Mouse (Mus musculus) heart, embryonic 12.5 days (tissue): Measurements from ENCODE around the gene Itga1. TPM values are rescaled to one million over a fixed set of nuclear protein-coding genes. Genes with fewer than 3 reads are reported as not detected.

Source experiments
- ATAC-seq: fragments of 200-750 bp; cut with Nextera tagmentation; 2 replicates; pipeline ENCODE4 v1.8.0; 2017; ENCODE audit warnings: moderate TSS enrichment, moderate library complexity; ENCODE audit not compliant: insufficient number of reproducible peaks, low FRiP score
- H3K27ac ChIP-seq: fragments of 300-500 bp; sonication (generic); 2 replicates; pipeline ENCODE4 v1.5.1; 2016; ENCODE audit warnings: mild to moderate bottlenecking, moderate library complexity; ENCODE audit not compliant: poor library complexity, severe bottlenecking
- H3K27me3 ChIP-seq: fragments of 300-500 bp; sonication (generic); replicated peaks from 2 replicates; pipeline ENCODE4 v1.6.1; 2016; ENCODE audit warnings: mild to moderate bottlenecking, moderate library complexity
- H3K36me3 ChIP-seq: fragments of 300-500 bp; sonication (generic); 2 replicates; pipeline ENCODE4 v1.6.1; 2016; ENCODE audit warnings: mild to moderate bottlenecking, moderate library complexity
- H3K4me1 ChIP-seq: fragments of 300-500 bp; sonication (generic); replicated peaks from 2 replicates; pipeline ENCODE4 v1.6.1; 2016; ENCODE audit warnings: mild to moderate bottlenecking
- H3K4me2 ChIP-seq: fragments of 300-500 bp; sonication (generic); 2 replicates; pipeline ENCODE4 v1.6.1; 2016; ENCODE audit warnings: mild to moderate bottlenecking, moderate library complexity
- H3K4me3 ChIP-seq: fragments of 300-500 bp; sonication (generic); 2 replicates; pipeline ENCODE4 v1.5.1; 2016; ENCODE audit warnings: mild to moderate bottlenecking
- H3K9ac ChIP-seq: fragments of 300-500 bp; sonication (generic); 2 replicates; pipeline ENCODE4 v1.6.1; 2016; ENCODE audit warnings: mild to moderate bottlenecking, moderate library complexity
- H3K9me3 ChIP-seq: fragments of 300-500 bp; sonication (generic); replicated peaks from 2 replicates; pipeline ENCODE4 v1.6.1; 2016; ENCODE audit warnings: mild to moderate bottlenecking, moderate library complexity
- WGBS: fragments of 180-500 bp; shearing (Covaris S2); methylation state at CpG from one replicate; pipeline ENCODE4 v1.1.7; 2016; 5-methylcytosine and 5-hydroxymethylcytosine counted together
- polyA plus RNA-seq: library from polyadenylated mRNA; unstranded; fragments of >200 nt; fragmentation: Nextera tagmentation; extraction: Ambion mirVana; gene quantifications from 2 replicates; pipeline ENCODE4 v1.2.1, GENCODE M21; 2016

The Itga1 gene
- polyA plus RNA-seq, result 33.0 and 33.3 TPM in 2 replicates

DNA sequence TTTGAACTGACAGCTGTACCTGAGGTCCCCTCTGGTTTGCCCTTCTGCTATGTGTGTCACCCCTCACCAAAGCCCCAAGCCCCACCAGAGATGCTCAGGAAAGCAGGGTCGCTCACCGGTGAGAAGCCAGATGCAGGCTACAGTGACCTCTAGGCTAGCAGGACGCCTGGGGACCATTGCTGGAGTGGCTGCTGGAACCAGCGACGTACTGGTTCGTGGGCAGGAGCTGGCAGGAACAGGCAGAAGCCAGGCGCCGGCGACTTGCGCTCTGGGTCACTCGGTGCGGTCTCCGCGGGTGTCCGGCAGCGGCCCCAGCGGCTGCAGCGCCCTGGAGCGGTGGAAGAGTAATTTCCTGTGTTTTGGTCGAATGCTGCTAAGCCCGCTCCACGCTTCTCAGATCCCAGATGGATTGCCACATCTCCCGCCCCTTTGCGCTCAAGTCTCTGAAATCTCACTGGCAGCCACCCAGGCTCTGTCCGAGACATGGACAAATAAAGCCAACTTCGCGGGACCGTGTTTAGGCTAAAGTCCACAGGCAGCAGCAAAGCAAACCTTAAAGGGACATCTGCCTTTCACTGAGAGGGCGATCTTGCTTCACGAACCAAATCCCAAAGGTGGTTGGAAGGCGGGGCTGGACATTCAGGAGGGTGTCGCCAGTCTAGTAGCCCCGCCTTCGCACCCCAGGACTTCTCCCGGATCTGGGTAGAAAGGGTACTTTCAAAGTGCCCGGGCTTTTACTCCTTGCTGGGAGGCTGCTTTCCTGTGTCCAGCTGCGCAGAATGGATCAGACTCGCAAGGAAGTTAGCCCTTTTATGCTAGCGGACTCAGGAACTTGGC, at the start of gene Itga1, which contains the start of gene Gm49395:
TSS of gene Itga1 (minus strand) at position 610 of the 837 bp plus-strand sequence.
TSS of gene Gm49395 (minus strand) at position 567 of the 837 bp plus-strand sequence.
- Histone ChIP-seq H3K4me3 (peak within 1 kb of the TSS; percentile 80), H3K9ac (peak within 1 kb of the TSS; percentile 92), H3K36me3 (no peaks in the 10 kb centered on the region; the same call in 1 of the 2 replicates), H3K9me3 (0 out of 2 replicates have a peak, but pooled peaks cover 4% of the 10 kb centered on the region), H3K4me2 (peak within 1 kb of the TSS; percentile 75), H3K4me1 (peaks cover 20% of the 10 kb centered on the region), H3K27me3 (no peaks in the 10 kb centered on the region), H3K27ac (peak within 1 kb of the TSS; percentile 96)
- ATAC-seq, result peak; percentile 86
- WGBS, result under 1% methylated on average over 39 of the region's 39 CpGs

DNA sequence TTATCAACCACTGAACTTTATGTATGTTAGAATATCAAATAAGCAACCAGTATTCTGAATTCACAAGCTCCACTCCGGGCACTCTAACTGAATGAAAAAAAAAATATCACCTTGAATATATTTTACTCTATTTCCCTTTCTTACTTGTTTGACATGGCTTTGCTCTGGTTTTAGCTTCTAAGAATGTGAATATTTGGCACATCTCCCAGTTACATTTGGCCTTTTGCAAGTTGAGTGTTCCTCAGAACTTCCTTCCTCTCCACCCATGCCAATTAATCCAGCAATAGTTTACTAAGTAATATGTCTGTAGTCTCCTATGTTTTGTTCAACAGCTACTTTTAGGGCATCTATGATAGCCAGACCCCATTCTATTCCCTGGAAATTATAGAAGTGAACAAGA, 48.8 kb upstream of the Itga1 start:
- no peaks in the 10 kb centered on the region for H3K9me3 ChIP-seq
- ATAC-seq, result no peak
- H3K36me3 ChIP-seq, result no peaks in the 10 kb centered on the region
- H3K4me3 ChIP-seq, result no peak overlapping the region
- H3K4me2 ChIP-seq, result no peak overlapping the region
- 74% methylated on average over 1 of the region's 1 CpGs for WGBS
- no peaks in the 10 kb centered on the region for H3K4me1 ChIP-seq
- no peak overlapping the region for H3K9ac ChIP-seq
- H3K27ac ChIP-seq, result no peak overlapping the region
- H3K27me3 ChIP-seq, result no peaks in the 10 kb centered on the region

DNA sequence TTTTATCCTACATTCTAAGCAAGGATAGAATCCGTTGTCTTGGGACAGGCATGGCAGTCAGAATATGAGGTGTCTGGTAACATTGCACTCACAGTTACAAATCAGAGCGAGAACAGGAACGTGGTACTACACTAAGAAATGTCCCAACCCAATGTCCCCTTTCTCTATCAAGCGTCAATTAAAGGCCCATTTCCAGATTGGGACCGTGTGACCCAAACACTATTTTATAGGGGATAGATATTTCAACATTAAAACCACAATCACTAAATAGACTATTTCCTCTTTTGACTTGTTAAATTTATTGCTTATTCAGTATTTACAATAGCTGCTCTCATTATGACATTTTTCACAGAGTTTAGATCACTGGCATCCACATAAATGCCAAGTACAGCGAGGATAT, 48.1 kb upstream of the Itga1 start:
- H3K27me3 ChIP-seq, result no peaks in the 10 kb centered on the region
- ATAC-seq, result no peak
- H3K4me3 ChIP-seq, result no peak overlapping the region
- no peaks in the 10 kb centered on the region for H3K9me3 ChIP-seq
- WGBS, result 85% methylated on average over 6 of the region's 6 CpGs
- H3K36me3 ChIP-seq, result no peaks in the 10 kb centered on the region
- H3K27ac ChIP-seq, result no peak overlapping the region
- no peaks in the 10 kb centered on the region for H3K4me1 ChIP-seq
- H3K9ac ChIP-seq, result no peak overlapping the region
- H3K4me2 ChIP-seq, result no peak overlapping the region

DNA sequence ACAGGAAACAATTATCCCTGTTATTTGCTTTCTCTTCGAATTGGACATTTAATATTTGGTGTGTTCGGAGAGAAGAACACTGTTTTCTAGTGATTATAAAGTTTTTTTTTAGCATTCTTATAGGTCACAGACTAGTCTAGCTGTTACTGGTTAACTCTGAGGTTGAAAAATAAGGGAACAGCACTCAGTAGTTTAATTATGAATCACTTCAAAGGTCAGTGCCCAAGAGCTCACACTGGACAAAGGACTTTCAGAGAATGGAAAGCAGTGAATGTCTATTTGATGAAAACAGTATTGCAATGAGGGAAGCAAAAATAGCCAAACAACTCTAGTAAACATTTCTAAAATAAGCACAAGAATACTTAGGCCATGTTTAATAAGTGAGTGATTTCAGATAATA, 41.8 kb upstream of the Itga1 start:
- no peaks in the 10 kb centered on the region for H3K36me3 ChIP-seq
- no peaks in the 10 kb centered on the region for H3K4me1 ChIP-seq
- H3K4me3 ChIP-seq, result no peak overlapping the region
- H3K9ac ChIP-seq, result no peak overlapping the region
- ATAC-seq, result no peak
- H3K4me2 ChIP-seq, result no peak overlapping the region
- no peaks in the 10 kb centered on the region for H3K9me3 ChIP-seq
- WGBS, result 85% methylated on average over 2 of the region's 2 CpGs
- no peak overlapping the region for H3K27ac ChIP-seq
- H3K27me3 ChIP-seq, result no peaks in the 10 kb centered on the region

DNA sequence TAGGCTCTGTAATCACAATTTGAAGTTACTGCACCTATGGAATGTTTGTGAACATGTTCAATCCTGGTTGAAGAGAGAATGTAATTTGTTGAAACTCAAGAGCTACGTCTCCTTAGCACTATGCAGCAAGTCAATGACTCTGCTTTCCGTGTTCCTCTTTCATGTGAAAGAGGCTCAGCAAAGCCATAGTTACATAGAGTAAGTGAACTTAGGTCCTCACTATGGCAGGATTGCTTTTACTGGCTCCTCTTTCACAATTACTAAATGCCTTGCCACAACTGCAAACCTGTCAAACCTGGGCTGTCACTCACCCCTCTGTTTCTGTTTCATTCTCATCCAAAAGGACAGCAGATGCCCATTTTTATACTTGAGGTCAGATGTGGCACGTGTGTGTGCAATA, 40.3 kb upstream of the Itga1 start:
- H3K4me1 ChIP-seq, result no peaks in the 10 kb centered on the region
- no peaks in the 10 kb centered on the region for H3K36me3 ChIP-seq
- WGBS, result 82% methylated on average over 3 of the region's 3 CpGs
- no peak overlapping the region for H3K9ac ChIP-seq
- ATAC-seq, result no peak
- H3K9me3 ChIP-seq, result no peaks in the 10 kb centered on the region
- H3K27ac ChIP-seq, result no peak overlapping the region
- H3K4me3 ChIP-seq, result no peak overlapping the region
- H3K27me3 ChIP-seq, result no peaks in the 10 kb centered on the region
- no peak overlapping the region for H3K4me2 ChIP-seq

DNA sequence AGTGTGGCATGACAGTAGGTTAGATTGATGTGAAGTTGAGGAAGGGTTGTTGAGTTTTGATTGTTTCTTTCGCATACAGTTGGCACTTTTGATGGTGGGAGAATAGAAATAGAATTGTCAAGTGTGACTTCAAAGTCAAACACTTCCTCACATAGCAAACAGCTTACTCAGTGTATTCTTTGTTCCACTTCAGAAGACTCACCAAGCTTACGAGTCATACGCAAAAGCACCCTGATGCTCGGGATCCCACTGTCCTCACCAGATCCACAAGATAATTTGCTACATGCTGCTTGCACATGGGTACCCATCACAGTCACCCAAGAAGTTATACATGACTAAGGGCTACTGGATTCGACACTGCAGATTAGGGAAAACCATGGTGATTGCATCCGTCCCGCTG, 36.7 kb upstream of the Itga1 start:
- no peak overlapping the region for H3K27ac ChIP-seq
- no peaks in the 10 kb centered on the region for H3K36me3 ChIP-seq
- H3K27me3 ChIP-seq, result no peaks in the 10 kb centered on the region
- H3K4me1 ChIP-seq, result no peaks in the 10 kb centered on the region
- no peak overlapping the region for H3K9ac ChIP-seq
- 82% methylated on average over 7 of the region's 7 CpGs for WGBS
- no peak overlapping the region for H3K4me2 ChIP-seq
- no peaks in the 10 kb centered on the region for H3K9me3 ChIP-seq
- H3K4me3 ChIP-seq, result no peak overlapping the region
- ATAC-seq, result no peak

DNA sequence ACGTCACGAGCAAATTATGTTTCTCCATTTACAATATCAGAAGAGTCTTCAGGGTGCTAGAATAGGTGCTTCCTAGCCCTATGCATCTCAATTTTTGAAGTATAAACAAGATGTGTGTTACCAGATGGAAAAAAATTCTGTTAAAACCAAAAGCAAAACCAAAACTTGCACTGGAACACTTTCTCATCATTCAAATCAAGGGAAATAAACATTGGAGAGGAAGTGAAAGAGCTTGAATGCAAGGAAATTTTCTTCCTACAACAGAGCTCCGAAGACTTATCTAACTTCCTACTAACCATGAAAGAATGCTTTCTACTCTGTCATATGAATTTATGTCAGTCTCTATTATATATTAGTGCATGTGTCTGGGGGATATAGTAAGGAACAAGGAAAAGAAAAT, 35.0 kb upstream of the Itga1 start:
- Histone ChIP-seq H3K9me3 (no peaks in the 10 kb centered on the region), H3K4me3 (no peak overlapping the region), H3K4me1 (0 out of 2 replicates have a peak, but pooled peaks cover 7% of the 10 kb centered on the region), H3K36me3 (no peaks in the 10 kb centered on the region), H3K27ac (no peak overlapping the region), H3K9ac (no peak overlapping the region), H3K4me2 (no peak overlapping the region), H3K27me3 (no peaks in the 10 kb centered on the region)
- ATAC-seq, result no peak
- WGBS, result 76% methylated on average over 3 of the region's 3 CpGs

DNA sequence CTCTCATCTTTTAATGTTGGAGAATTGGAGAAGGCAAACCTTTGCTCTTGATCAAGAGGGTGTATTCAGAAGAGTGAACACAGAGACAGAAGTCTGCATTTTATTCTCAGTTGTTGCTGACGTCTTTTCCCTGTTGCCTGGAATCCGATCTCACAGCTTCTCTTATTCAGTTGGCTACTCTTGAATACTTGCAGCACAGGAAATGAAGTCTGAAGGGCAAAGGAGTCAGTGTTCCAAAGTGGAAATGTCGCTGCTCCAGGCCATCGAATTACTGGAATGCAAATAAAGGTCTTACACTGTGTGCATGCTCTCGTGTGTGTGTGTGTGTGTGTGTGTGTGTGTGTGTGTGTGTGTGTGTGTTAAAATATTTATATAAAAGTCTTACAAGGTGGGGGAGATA, 30.7 kb upstream of the Itga1 start:
- H3K27me3 ChIP-seq, result no peaks in the 10 kb centered on the region
- no peak overlapping the region for H3K4me2 ChIP-seq
- 0 out of 2 replicates have a peak, but pooled peaks cover 7% of the 10 kb centered on the region for H3K4me1 ChIP-seq
- H3K36me3 ChIP-seq, result no peaks in the 10 kb centered on the region
- ATAC-seq, result no peak
- H3K4me3 ChIP-seq, result no peak overlapping the region
- 16% methylated on average over 5 of the region's 5 CpGs for WGBS
- H3K27ac ChIP-seq, result peak overlapping the region; percentile 74
- no peak overlapping the region for H3K9ac ChIP-seq
- no peaks in the 10 kb centered on the region for H3K9me3 ChIP-seq

DNA sequence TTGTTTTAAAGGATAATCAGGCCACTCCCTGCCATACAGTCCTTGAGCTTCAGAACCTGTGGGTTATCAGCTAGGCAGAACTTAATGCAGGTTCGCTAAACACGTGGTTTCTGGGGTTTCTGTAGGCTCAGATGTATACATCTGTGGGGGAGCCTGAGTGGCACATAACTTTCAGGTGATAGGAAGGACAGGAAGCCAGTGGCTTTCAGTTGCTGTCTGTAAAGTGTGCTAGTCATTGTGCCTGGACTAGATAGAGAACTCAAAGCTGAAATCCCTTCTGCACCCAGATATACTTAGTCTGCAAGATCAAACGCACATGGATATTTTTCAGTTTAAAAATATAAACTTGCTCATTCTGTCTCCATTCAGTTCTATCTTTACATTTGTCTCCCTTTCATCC, 29.6 kb upstream of the Itga1 start:
- H3K36me3 ChIP-seq, result no peaks in the 10 kb centered on the region
- no peak overlapping the region for H3K9ac ChIP-seq
- no peak overlapping the region for H3K27ac ChIP-seq
- 56% methylated on average over 3 of the region's 3 CpGs for WGBS
- H3K9me3 ChIP-seq, result no peaks in the 10 kb centered on the region
- H3K4me3 ChIP-seq, result no peak overlapping the region
- no peak for ATAC-seq
- 0 out of 2 replicates have a peak, but pooled peaks cover 7% of the 10 kb centered on the region for H3K4me1 ChIP-seq
- no peaks in the 10 kb centered on the region for H3K27me3 ChIP-seq
- no peak overlapping the region for H3K4me2 ChIP-seq

DNA sequence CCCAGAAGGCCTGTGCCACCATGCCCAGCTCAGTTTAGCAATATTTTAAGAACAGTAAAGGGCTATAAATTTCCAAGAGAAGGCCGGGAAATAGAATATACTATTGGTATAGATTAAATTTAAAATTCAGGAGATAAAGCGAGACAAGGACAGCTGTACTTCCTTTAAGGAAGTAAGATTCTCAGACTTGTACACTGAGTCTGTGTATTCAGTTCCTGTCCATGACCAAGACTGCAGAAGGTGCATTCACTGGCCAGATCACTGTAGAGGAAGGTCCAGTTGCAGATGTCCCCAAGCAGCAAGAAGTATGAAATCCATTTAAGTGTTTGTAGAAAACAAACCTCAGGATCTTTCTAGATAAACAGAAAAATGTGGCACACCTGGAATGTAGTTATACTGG, 28.3 kb upstream of the Itga1 start:
- Histone ChIP-seq H3K4me2 (no peak overlapping the region), H3K9ac (no peak overlapping the region), H3K36me3 (no peaks in the 10 kb centered on the region), H3K27me3 (no peaks in the 10 kb centered on the region), H3K27ac (no peak overlapping the region), H3K4me1 (0 out of 2 replicates have a peak, but pooled peaks cover 7% of the 10 kb centered on the region), H3K4me3 (no peak overlapping the region), H3K9me3 (no peaks in the 10 kb centered on the region)
- WGBS, result 79% methylated on average over 2 of the region's 2 CpGs
- ATAC-seq, result no peak

DNA sequence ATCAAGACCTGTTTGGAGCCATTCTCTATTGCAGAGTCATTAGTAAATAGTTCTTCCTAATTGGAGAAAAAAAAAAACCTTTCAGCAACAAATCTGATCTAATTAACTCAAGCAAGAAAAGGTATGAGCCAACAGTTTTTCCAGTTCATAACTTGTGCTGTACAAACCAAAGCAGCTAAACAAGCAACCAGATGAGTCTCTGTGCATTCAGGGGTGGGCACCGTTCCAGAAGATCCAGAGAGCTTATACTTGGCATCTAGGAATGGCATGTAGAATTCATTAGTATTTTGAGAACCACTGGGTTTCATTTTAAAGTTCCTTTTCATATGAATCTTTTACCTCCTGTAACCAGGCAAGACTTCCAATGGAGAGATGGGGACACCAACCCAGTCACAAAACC, 26.1 kb upstream of the Itga1 start:
- Histone ChIP-seq H3K9ac (no peak overlapping the region), H3K27me3 (no peaks in the 10 kb centered on the region), H3K4me3 (no peak overlapping the region), H3K27ac (no peak overlapping the region), H3K36me3 (no peaks in the 10 kb centered on the region), H3K4me2 (no peak overlapping the region), H3K4me1 (0 out of 2 replicates have a peak, but pooled peaks cover 11% of the 10 kb centered on the region), H3K9me3 (no peaks in the 10 kb centered on the region)
- 74% methylated on average over 1 of the region's 1 CpGs for WGBS
- no peak for ATAC-seq
